Mouse (Mus musculus) testis, postnatal 14 days (tissue): ENCODE data around the gene Gm9507.
"Not testable (repeated sequence)": the region's sequence is repeated elsewhere in the genome, so short reads cannot be mapped to it uniquely, and the experiment has no call there.

Experiments used
- DNase-seq: peaks from one replicate; pipeline ENCODE4 v3.0.0; 2021; ENCODE audit warnings: low spot score

Gm9507 gene

GRCm38 (mm10) chr10:77771225-77771624 lies 40.4 kb downstream of the Gm9507 start, which contains the start of gene Gm3238:
Gene Gm3238, minus strand, starts transcription at chr10:77771325.
- not testable (repeated sequence) for DNase-seq

GRCm38 (mm10) chr10:77769727-77770126 lies 41.9 kb downstream of the Gm9507 start:
- DNase-seq = no peak
